Mouse (Mus musculus): ENCODE results near the gene Fpr1.

DNA sequence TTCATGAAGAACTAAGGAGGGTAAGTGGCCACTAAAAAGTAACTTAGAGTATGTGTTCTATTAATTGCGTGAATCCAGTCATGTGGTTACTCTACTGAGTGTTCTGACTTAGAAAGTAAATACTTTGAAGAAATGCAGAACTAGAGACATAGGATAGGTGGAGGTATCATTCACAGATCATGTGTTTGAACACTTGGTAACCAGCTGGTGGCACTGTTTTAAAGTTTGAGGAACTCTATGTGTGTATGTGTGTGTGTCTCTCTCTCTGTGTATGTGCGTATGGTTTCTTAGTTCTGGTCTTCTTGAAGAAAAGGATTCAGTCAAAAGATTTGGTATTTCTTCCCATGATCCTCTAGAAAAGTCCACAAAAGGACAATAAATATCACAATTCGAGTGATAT, 23.6 kb downstream of the Fpr1 start:
- TF ChIP-seq GATA1 (IDR thresholded peaks at IDR 0.05; ENCODE audit: low read length) (no peak), TAL1 (IDR thresholded peaks at IDR 0.05; ENCODE audit: low read length) (no peak)
